Mouse (Mus musculus) G1E-ER4 (cell line): ENCODE data around the gene Srrm2. TPM values are rescaled to one million over a fixed set of nuclear protein-coding genes. Genes with fewer than 3 reads are reported as not detected.

Experiments used
- GATA1 ChIP-seq: IDR thresholded peaks from one replicate; pipeline ENCODE4 v1.8.0; 2012; ENCODE audit warnings: low read length, inconsistent platforms
- polyA plus RNA-seq: library from polyadenylated mRNA; stranded (reverse); fragments of >175 nt; gene quantifications from 2 replicates; pipeline ENCODE4 v1.2.3, GENCODE M21; 2012

Srrm2 gene
- polyA plus RNA-seq, result 91.1 and 315 TPM in 2 replicates

DNA sequence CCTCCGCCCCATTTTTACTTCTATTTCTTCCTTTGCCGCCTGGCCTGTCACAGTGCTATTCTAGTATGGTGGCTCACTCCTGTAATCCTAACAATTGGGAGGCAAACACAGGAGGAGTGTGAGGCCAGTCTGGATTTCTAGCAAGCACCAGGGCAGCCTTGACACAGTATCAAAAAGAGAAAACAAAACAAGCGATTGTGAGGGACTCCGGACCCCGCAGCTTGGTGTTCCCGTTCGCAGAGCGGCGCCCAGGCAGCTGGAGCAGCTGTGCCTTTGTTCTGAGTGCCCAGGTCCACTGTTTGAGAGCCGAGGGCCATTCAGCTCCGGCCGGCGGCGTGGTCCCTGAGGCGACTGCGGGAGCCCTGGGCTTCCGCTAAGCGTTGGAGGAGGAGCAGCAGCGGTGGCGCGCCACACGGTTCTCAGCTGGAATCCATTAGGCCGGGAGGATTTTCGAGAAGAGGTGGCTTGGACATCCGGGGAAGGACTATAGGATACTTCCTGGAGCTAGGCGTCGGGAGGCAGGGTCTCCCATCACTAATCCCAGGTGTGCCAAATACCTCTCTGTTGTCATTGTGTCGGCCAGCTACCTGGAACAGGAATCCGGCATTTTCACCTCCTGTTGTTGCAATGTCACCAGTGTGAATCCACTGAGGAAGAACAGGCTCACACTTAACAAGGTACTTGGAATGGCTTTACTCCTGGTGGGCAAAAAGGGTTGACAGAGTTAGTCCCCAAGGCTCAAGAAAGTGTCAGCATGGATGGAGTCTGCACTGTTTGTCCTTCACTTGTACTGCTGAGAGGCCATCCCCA lies at the start of gene Srrm2:
Gene Srrm2 (plus strand): TSS at position 264 of the 810 bp plus-strand sequence.
- no peak for TF ChIP-seq GATA1

DNA sequence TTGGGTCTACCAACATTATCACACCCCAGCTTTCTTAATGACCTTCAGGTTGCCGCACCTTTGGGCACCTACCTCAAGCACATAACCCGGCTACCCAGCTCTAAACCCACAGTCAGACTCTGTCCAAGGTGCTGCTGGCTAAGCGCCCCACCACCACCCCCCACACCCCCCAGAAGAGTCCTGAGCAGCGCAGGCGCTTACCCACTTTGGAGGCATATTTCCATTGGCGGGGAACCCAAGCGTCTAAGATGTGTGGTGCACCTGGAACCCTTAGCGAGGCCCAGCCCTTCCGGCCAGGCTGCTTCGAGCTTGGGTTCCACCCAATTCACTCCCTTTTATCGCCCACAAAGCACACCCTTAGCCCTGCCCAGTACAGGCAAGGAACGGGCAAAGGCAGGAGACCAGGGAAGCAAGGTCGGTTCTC lies 49.7 kb upstream of the Srrm2 start, which contains the start of gene Paqr4:
Gene Paqr4 (minus strand): TSS at position 270 of the 424 bp plus-strand sequence.
- no peak for TF ChIP-seq GATA1

DNA sequence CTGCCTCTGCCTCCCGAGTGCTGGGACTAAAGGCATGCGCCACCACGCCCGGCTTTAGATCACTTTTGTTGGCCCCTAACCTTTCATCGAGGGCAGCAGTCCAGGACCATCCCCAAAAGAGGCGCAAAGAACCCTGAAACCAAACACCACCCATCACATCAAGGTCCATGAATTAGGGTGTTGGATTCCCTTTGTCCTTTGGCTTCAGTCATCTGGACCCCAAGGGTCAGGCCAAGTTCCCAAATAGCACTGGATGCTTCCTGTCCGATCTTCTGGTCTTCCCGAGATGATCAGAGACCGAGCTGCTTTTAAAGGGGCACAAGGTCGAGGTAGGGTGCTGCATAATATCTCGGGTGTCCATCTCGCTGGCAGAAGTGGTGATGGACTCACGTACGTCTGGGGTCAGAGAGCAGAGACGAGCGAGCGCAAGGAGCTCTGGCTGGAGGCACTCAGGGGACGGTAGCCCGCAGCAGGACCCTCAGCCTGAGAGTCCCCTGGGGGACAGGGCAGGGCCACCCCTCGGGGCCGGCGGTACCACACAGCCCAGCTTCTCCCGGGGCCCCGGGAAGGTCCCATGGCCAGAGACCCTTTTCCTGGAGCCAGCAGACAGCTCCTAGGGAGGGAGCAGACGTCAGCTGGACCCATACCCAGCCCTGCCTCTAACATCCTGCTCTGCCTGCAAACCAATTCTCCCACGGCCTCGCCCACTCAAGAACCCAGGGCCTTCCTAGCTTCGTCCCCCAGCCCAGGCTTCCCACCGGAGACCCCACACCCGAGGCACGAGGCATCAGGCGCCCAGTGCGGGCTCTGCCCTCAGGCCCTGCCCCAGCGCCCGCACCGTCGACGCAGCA lies 48.7 kb upstream of the Srrm2 start:
- TF ChIP-seq GATA1, result no peak

DNA sequence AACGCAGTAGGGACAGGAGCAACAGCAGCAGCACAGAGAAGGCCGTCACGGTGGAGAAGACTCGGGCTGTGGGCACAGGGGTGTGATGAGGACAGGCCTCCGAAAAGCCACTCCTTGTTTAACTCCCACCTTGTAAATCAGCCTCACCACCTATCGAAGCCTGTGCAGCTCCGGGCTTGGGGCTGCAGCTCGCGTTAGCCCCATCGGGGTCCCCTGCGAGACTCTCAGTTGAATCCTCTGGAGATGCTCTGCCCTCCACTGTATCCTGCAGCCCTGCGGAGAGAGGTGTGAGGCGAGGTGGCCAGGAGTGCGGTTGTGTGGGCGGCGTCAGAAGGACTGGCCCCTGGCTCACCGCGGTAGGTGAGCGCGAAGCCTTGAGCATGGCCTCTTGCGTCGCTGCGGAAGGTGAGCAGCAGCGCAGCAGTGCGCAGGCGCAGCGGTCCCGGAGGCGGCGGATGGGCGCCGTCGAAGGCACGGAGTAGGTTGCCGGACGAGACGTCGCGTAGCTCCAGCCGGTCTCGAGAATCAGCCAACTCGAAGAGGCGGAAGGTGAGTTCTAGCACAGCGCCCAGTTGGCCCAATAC lies 48.0 kb upstream of the Srrm2 start:
- no peak for TF ChIP-seq GATA1

DNA sequence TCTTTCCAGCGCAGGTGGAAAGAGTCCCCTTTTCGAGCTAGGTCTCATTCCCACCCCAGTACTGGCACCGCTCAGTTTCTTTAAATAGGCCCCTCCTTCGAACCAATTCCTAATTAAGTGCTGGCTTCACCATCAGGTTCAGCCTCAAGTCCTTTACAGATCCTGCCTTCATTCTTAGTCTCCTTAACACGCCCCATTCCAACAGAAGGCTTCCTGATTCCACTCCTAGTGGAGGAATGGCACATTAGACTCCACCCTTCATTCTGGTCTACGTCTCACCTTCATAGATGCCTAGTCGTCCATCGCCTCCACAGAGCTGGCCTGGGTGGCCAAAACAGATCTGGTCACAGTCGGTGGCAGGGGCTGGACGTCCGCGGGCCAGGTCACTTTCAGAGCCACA lies 47.4 kb upstream of the Srrm2 start:
- no peak for TF ChIP-seq GATA1

DNA sequence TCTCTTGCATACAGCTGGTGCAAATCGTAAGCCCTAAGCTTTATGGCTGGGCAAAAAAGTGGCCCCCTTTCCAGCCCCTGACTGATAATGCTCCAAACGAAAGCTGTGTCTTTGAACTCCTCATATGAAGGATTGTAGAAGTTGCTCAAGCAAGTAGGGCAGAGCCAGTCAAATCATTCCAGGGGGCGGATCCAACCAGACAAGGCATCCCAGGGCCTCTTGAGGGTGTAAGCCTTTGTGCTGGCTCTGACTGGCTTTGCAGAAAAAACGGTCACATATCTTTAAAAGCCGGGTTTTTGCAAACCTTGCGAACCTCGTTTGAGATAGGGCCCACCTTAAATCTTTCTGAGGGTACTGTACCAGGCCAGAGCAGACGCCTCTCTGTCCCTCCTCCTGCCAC lies 46.3 kb upstream of the Srrm2 start:
- TF ChIP-seq GATA1, result no peak

DNA sequence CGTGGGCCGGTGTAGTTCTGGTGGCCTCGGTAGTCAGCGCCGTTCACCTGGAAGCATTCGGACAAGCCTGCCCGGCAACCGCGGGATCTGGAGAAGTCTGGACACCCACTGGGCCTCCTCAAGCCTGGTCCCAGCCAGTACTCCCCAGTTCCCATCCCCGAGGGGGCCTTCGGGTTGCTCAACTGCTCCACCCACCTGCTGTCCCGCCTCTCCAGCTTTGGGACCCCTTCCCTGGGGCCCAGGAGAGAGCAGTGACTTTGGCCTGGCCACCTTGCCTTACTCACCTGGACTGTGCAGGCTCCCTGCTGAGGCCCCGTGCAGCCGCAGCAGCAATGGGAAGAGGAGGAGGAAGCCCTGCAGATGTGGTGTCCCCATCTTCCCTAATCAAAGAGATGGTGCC lies 45.7 kb upstream of the Srrm2 start:
- TF ChIP-seq GATA1, result no peak

DNA sequence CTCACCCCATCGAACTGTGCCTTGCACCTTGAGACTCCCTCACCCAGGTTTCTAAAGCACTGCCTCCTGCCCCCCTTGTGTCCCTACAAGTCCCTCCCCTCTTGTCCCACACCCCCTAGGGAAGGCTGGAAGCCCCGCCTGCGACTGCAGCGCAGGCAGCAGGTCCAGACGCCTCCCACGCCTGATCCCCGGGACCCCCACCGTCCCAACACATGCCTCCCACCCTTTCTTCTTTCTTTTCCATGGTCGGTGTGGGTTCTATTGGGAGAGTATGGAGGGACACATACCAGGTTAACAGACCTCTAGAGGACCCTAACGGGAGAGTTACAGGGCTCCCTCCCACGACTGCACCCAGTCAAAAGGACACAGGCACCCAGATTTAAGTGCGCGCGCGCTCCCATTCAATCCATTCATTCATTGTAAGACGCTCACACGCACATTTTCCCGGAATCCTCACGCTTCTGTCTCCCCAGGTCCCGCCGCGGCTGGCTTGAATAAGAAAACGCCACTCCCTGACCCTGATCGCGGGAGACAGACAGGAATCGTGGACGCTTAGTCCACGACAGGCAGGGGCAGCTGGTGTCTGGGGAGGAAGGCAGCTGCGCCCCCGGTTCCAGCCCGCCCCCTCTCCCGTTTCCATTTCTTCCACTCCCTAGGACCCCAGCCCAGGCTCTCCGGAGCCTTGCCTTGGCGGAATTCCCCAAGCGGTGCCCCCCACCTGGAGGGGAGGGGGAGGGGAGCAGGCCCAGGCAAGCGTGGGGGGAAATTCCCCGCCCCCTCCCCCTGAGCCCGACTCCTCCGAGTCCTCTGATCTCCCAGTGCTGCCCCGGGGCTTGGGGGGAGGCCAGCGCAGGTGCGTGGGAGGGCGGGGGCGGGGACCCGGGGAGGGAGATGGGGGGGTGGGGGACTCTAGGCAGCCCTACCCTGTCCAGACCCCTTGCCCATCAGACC lies 44.8 kb upstream of the Srrm2 start, which contains the start of gene Kremen2:
Gene Kremen2 (minus strand): TSS at position 533 of the 951 bp plus-strand sequence.
- TF ChIP-seq GATA1, result no peak

DNA sequence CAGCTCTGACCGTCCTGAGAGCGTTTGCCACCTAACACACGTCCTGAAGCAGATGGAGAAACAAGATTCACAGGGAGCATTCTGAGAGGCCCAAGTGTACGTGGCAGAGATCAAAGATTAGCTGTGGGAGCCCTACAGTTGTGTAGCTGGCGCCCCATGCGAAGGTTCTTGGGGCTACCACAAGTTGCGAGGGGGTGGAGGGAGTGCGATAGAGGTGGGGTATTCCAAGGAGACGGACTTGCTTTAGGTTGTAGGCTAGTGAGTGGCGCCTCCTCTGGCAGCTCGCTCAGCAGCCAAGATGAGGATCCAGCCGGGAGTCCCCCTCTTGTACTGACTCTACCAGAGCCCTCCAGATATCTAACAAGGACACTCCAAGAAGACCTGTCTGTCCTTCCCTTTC lies 44.0 kb upstream of the Srrm2 start:
- TF ChIP-seq GATA1, result no peak

DNA sequence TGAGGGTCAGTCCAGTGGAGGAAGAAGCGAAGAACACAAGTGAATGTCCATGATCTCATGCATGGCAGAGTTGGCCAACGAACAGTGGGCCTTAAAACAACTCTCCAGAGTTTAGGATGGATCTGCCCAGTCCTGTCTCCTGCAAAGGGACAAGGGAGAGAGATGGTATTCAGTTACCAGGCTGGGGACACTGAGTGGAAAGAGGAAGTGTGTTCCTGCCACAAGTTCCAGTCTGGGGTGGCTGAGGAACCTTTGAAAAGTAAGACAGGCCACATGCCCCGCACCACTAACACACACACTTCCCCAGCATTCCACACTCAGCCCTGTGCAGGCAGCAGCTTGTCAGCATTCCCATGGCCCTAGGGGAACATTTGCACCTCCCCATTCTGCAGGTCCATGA lies 43.6 kb upstream of the Srrm2 start:
- no peak for TF ChIP-seq GATA1

DNA sequence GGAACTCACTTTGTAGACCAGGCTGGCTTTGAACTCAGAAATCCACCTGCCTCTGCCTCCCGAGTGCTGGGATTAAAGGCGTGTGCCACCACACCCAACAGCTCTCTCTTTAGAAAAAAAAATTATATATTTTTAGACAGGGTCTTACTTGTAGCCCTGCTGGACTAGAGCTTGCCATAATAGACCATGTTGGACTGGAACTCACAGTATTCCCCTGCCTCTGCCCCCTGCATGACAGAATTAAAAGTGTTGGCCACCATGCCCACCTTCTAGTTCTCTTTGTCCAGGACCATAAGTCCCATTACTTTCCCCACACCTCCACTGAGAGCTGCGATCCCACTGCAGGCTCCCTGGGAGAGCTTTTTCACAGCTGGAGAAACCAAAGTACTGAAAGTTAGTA lies 42.9 kb upstream of the Srrm2 start:
- TF ChIP-seq GATA1, result no peak

DNA sequence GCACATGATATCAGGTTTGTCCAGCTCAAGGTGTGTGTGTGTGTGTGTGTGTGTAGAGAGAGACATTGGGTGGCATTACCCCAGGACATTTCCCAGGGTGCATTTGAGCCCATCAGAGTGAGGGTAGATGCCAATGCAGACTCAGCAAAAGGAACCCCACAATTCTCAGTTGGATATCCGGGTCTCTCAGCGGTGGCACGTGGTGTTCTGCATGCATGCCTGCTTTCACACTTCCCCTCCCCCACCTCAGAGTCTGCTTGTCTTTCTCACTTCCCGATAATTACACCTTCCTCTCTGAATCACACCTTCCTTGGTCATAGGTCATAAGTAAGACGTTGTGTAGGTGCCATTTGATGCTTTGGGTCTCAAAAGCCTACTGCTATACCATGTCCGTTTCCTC lies 42.3 kb upstream of the Srrm2 start:
- TF ChIP-seq GATA1, result no peak

DNA sequence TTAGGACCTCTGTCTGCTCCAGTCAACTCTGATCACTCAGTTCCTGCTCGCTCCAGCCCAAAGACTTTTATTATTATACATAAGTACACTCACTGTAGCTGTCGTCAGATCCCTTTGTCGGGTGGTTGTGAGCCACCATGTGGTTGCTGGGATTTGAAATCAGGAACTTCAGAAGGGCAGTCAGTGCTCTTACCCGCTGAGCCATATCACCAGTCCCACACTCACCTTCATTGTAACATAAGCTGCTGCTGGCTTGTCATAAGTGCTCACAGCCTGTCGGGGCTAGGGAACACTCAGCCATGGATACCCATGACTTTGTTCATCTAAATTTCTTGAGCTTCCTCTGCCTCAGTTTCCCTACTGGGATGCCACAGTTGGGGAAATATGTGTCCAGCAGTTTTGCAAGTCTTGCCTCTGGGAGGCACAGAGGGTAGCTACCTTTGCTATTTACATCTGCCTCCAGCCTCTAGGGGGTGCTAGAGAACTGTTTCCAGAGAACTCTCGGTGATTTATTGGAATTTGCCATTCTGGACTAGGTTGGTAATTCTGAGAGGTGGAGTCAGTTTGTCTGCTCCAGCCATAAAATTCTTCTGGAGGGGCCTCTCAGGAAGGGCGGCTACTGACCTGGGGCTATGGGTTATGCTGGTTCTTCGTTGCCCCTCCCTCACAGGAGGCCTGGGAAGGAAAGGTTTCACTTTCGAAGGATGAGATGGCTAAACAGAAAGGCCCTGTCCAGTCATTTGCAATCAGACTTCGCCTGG lies 41.5 kb upstream of the Srrm2 start:
- TF ChIP-seq GATA1, result no peak

DNA sequence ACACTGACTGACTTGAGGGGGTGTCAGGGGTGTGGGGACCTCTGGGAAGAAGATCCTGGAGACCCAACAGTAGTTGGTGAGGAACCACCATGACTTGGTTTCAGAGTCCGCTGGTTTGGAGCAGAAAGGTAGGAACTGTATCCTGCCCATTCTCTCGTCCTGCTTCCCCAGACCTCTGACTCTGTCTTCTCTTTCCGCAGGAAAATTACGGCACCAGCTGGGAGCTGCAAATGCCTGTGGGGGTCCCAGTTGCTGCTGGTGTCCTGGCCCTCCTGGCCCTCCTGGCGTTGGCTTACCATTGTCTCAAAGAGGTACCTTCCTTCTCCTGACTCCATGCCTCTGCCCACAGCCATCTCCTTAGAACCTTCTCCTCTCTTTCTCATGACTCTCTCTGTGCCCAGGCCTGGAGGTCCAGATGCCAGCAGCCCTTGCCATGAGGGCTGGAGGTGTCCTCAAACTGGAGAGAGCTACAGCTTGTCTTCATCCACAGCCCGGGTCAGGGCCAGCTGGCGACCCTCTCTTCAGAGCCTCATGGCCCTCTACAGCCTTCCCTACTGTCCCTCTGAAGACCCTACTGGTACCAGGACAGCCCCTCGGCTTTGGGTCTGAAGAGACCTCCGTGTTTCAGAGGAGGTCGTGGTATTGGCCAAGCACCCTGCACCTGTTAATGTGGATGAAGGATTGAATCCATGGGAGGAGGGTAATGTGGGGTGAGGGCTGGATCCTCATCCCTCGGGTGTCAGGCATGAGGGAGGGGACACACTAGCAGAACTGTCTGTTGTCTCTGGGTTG lies 40.7 kb upstream of the Srrm2 start:
- no peak for TF ChIP-seq GATA1
